Mouse (Mus musculus): ENCODE measurements around the gene Zfp1. TPM values are rescaled to one million over a fixed set of nuclear protein-coding genes. Genes with fewer than 3 reads are reported as not detected.

Gene Zfp1
- total and polyA plus RNA-seq, 2 experiments from 2014 or later, result 18.1 to 22.7 TPM

DNA sequence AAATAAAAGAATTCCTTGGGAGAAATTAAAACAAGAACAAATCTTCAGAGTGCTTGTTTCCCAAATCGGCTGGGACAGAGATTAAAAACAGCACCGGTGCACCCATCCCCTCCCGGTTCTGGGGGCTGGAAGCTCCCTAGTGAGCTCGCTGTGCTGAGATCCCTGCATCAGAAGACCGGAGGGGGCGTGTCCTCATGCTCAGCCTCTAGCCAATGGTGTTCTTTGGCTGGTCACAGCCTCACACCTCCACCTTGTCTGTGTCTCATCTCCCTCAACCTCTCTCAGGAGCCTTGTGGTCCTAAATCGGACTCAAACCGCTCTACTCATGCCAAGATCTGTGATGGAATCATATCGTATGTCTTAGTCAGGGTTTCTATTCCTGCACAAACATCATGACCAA, 39.3 kb downstream of the Zfp1 start:
- H3K27ac ChIP-seq (ENCODE audit: low read depth, low read length), result no peak overlapping the region
- DNase-seq (ENCODE audit: low spot score) (no peak), ATAC-seq (ENCODE audit: low FRiP score) (no peak)
- H3K9me3 ChIP-seq (ENCODE audit: low read length), result no peaks in the 10 kb centered on the region
- no peaks in the 10 kb centered on the region for H3K36me3 ChIP-seq (ENCODE audit: insufficient read depth, low read length)
- H3K27me3 ChIP-seq (ENCODE audit: insufficient read depth, low read length), result no peaks in the 10 kb centered on the region
- H3K4me3 ChIP-seq (ENCODE audit: low read depth, low read length), result no peak overlapping the region
- no peak overlapping the region for H3K9ac ChIP-seq (replicated peaks; ENCODE audit: low read length, poor library complexity, severe bottlenecking)
- no peaks in the 10 kb centered on the region for H3K4me1 ChIP-seq (ENCODE audit: insufficient read depth, low read length)
- no peak for TF ChIP-seq CTCF (IDR thresholded peaks at IDR 0.05)
- no peak overlapping the region for H3K4me2 ChIP-seq (ENCODE audit: low read depth, low read length, poor library complexity, severe bottlenecking)
- 31% methylated on average over 9 of the region's 9 CpGs for WGBS

DNA sequence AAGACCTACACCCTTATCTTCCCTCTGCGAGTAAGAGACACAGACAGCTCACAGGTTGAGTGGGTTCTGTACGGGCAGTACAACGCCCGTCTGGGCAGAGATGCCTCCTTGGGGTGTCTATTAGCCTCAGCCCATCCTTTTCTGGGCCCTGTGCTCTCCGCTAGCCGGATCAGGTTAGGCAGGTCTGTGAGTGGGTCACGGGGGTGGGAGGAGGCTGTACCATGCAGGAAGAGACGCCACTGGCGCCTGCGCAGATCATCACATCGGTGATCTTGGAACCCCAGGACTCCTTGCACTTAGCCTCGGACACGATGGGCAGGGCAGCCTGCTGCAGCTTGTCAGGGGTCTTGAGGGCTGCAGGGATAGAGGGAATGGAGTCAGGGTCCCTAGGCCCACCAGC, 43.7 kb downstream of the Zfp1 start:
- TF ChIP-seq CTCF (IDR thresholded peaks at IDR 0.05), result no peak
- H3K4me1 ChIP-seq (ENCODE audit: insufficient read depth, low read length), result no peaks in the 10 kb centered on the region
- H3K9me3 ChIP-seq (ENCODE audit: low read length), result no peaks in the 10 kb centered on the region
- no peak overlapping the region for H3K4me2 ChIP-seq (ENCODE audit: low read depth, low read length, poor library complexity, severe bottlenecking)
- WGBS, result 83% methylated on average over 13 of the region's 13 CpGs
- H3K27me3 ChIP-seq (ENCODE audit: insufficient read depth, low read length), result no peaks in the 10 kb centered on the region
- no peak for DNase-seq (ENCODE audit: low spot score)
- H3K9ac ChIP-seq (replicated peaks; ENCODE audit: low read length, poor library complexity, severe bottlenecking), result no peak overlapping the region
- H3K4me3 ChIP-seq (ENCODE audit: low read depth, low read length), result no peak overlapping the region
- H3K27ac ChIP-seq (ENCODE audit: low read depth, low read length), result no peak overlapping the region
- H3K36me3 ChIP-seq (ENCODE audit: insufficient read depth, low read length), result no peaks in the 10 kb centered on the region
- no peak for ATAC-seq (ENCODE audit: low FRiP score)

DNA sequence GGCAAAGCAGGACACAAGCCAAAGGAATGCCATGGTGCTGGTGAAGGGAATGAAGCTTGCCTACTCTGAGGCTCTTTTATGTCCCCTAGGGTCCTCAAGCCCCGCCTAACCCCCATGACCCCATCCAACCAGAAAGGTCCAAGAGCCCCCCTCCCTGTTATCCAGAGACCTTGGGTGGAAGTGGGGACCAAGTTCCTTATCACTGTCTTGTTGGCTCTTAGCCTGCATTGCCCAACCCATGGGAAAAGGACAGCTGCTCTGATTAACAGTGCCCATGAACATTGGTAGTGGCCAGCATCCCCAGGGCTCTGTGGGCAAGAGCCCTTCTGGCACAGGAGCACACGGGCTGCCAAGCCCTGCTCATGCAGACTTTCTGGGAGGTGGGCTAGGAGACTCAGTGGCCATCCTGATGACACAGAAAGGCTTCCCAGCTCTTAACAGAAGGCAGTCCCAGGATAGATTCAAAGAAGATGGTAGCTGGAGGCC, 47.8 kb downstream of the Zfp1 start, which contains the start of gene Ctrb1:
TSS of gene Ctrb1 (minus strand) at position 51 of the 486 bp plus-strand sequence.
- Histone ChIP-seq H3K27ac (ENCODE audit: low read depth, low read length) (no peak within 1 kb of the TSS), H3K4me1 (ENCODE audit: insufficient read depth, low read length) (no peaks in the 10 kb centered on the region), H3K9me3 (ENCODE audit: low read length) (no peaks in the 10 kb centered on the region), H3K27me3 (ENCODE audit: insufficient read depth, low read length) (no peaks in the 10 kb centered on the region), H3K9ac (replicated peaks; ENCODE audit: low read length, poor library complexity, severe bottlenecking) (no peak within 1 kb of the TSS), H3K4me3 (ENCODE audit: low read depth, low read length) (no peak within 1 kb of the TSS), H3K36me3 (ENCODE audit: insufficient read depth, low read length) (no peaks in the 10 kb centered on the region), H3K4me2 (ENCODE audit: low read depth, low read length, poor library complexity, severe bottlenecking) (no peak within 1 kb of the TSS)
- no peak for DNase-seq (ENCODE audit: low spot score)
- no peak for ATAC-seq (ENCODE audit: low FRiP score)
- WGBS, result 78% methylated on average over 2 of the region's 2 CpGs
- no peak for TF ChIP-seq CTCF (IDR thresholded peaks at IDR 0.05)

DNA sequence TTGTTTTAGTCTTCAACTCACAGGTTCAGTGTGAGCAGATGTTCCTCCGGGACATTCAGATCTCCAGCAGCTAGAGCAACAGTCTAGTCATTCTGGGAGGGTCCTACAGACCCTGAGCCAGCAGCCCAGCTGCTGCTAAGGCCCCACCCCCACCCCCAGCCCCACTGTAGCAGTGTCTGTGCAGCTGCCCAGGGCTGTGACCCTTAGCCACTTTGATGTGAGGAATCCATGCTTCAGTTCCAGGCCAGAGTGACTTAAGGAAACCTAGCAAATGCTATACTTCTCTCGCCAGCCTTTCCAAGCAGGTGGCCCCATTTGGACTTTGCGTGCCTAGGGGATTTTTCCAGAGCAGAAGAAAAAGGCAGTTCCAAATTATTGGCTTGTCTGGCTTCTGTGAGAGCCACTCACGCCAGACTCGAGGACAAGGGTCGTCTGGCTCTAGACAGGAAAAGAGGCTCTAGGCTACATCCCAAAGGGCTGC, 50.1 kb downstream of the Zfp1 start:
- 60% methylated on average over 6 of the region's 6 CpGs for WGBS
- no peak for TF ChIP-seq CTCF (IDR thresholded peaks at IDR 0.05)
- DNase-seq (ENCODE audit: low spot score), result no peak

DNA sequence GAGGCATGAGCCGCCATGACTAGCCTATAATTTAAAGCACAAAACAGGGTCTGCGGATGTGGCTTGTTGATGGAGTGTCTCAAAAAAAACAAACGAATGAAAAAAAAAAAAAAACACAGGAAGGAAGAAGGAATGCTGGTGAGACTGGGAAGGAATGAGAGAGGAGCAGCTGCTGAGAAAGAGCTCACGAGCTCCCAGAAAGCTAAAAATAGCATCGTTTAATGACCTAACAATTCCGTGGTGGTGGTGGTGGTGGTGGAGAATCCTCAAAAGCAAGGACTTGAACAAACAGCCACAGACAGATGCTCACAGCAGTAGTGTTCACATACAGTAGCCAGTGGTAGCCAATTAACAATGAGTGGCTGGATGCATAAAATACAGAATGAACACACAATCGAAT, 52.2 kb downstream of the Zfp1 start:
- no peak overlapping the region for H3K4me3 ChIP-seq (ENCODE audit: low read depth, low read length)
- H3K9ac ChIP-seq (replicated peaks; ENCODE audit: low read length, poor library complexity, severe bottlenecking), result no peak overlapping the region
- no peak for ATAC-seq (ENCODE audit: low FRiP score)
- WGBS, result 71% methylated on average over 7 of the region's 7 CpGs
- H3K9me3 ChIP-seq (ENCODE audit: low read length), result no peaks in the 10 kb centered on the region
- no peaks in the 10 kb centered on the region for H3K4me1 ChIP-seq (ENCODE audit: insufficient read depth, low read length)
- DNase-seq (ENCODE audit: low spot score), result no peak
- TF ChIP-seq CTCF (IDR thresholded peaks at IDR 0.05), result no peak
- H3K4me2 ChIP-seq (ENCODE audit: low read depth, low read length, poor library complexity, severe bottlenecking), result no peak overlapping the region
- no peaks in the 10 kb centered on the region for H3K36me3 ChIP-seq (ENCODE audit: insufficient read depth, low read length)
- no peak overlapping the region for H3K27ac ChIP-seq (ENCODE audit: low read depth, low read length)
- H3K27me3 ChIP-seq (ENCODE audit: insufficient read depth, low read length), result no peaks in the 10 kb centered on the region

More for the DNA sequence above, 50.1 kb downstream of the Zfp1 start:
- Histone ChIP-seq H3K4me1 (ENCODE audit: insufficient read depth, low read length) (no peaks in the 10 kb centered on the region), H3K9ac (replicated peaks; ENCODE audit: low read length, poor library complexity, severe bottlenecking) (no peak overlapping the region), H3K4me3 (ENCODE audit: low read depth, low read length) (no peak overlapping the region), H3K27ac (ENCODE audit: low read depth, low read length) (no peak overlapping the region), H3K9me3 (ENCODE audit: low read length) (no peaks in the 10 kb centered on the region), H3K4me2 (ENCODE audit: low read depth, low read length, poor library complexity, severe bottlenecking) (no peak overlapping the region), H3K27me3 (ENCODE audit: insufficient read depth, low read length) (no peaks in the 10 kb centered on the region), H3K36me3 (ENCODE audit: insufficient read depth, low read length) (no peaks in the 10 kb centered on the region)
- ATAC-seq (ENCODE audit: low FRiP score), result no peak

DNA sequence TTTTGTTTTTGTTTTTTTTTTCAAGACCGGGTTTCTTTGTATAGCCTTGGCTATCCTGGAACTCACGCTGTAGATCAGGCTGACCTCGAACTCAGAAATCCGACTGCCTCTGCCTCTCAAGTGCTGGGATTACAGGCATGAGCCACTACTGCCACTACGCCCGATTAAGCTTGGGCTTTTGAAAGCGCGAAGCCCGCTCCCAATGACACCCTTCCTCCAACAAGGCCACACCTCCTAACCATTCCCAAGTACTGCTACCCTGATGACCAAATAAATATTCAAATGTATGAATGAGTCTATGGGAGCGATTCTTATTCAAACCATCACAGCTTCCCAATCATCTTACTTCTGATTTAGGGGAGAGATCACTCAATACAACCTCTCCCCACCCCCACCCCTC, 54.5 kb downstream of the Zfp1 start:
- no peak for TF ChIP-seq CTCF (IDR thresholded peaks at IDR 0.05)
- Histone ChIP-seq H3K4me2 (ENCODE audit: low read depth, low read length, poor library complexity, severe bottlenecking) (no peak overlapping the region), H3K9me3 (ENCODE audit: low read length) (no peaks in the 10 kb centered on the region), H3K9ac (replicated peaks; ENCODE audit: low read length, poor library complexity, severe bottlenecking) (no peak overlapping the region), H3K36me3 (ENCODE audit: insufficient read depth, low read length) (no peaks in the 10 kb centered on the region), H3K4me1 (ENCODE audit: insufficient read depth, low read length) (no peaks in the 10 kb centered on the region), H3K4me3 (ENCODE audit: low read depth, low read length) (no peak overlapping the region), H3K27ac (ENCODE audit: low read depth, low read length) (no peak overlapping the region), H3K27me3 (ENCODE audit: insufficient read depth, low read length) (no peaks in the 10 kb centered on the region)
- DNase-seq (ENCODE audit: low spot score) (no peak), ATAC-seq (ENCODE audit: low FRiP score) (no peak)
- WGBS, result 80% methylated on average over 10 of the region's 10 CpGs

Data from midbrain, postnatal 0 days (tissue).